Mouse (Mus musculus) liver, adult 2 months (tissue): ENCODE data around the gene Tsr1.

Experiments
- CTCF ChIP-seq: fragments of 200-500 bp; IDR thresholded peaks from 2 replicates; pipeline ENCODE4 v1.5.1; 2011; ENCODE audit warnings: low read depth, low read length, control low read depth
- POLR2A ChIP-seq: fragments of 200-500 bp; IDR thresholded peaks from 2 replicates; pipeline ENCODE4 v1.6.1; 2011; ENCODE audit warnings: low read length, control low read depth; ENCODE audit not compliant: insufficient read depth; ENCODE audit errors: extremely low read depth

- TF ChIP-seq CTCF, result no peak
- no peak for TF ChIP-seq POLR2A
Observed at GRCm38 (mm10) chr11:74864421-74864820, 33.5 kb upstream of the Tsr1 start.
